Mouse (Mus musculus): ENCODE data around the gene Pkhd1.

The Pkhd1 gene

GRCm38 (mm10) chr1:20617849-20618530 lies at the start of gene Pkhd1:
Gene Pkhd1 (minus strand): TSS chr1:20618064.
- DNase-seq = no peak

- DNase-seq = no peak
Observed at GRCm38 (mm10) chr1:20667567-20667966, 49.7 kb upstream of the Pkhd1 start.

GRCm38 (mm10) chr1:20666233-20666632 lies 48.4 kb upstream of the Pkhd1 start:
- no peak for DNase-seq

- no peak for DNase-seq
Observed at GRCm38 (mm10) chr1:20655085-20655484, 37.2 kb upstream of the Pkhd1 start.

GRCm38 (mm10) chr1:20653513-20654506 lies 35.9 kb upstream of the Pkhd1 start:
- no peak for DNase-seq

- DNase-seq = no peak
Observed at GRCm38 (mm10) chr1:20634856-20635255, 17.0 kb upstream of the Pkhd1 start.

GRCm38 (mm10) chr1:20633276-20633869 lies 15.5 kb upstream of the Pkhd1 start:
- no peak for DNase-seq

- no peak for DNase-seq
Observed at GRCm38 (mm10) chr1:20624564-20624963, 6.7 kb upstream of the Pkhd1 start.

- no peak for DNase-seq
Observed at GRCm38 (mm10) chr1:20623375-20623774, 5.5 kb upstream of the Pkhd1 start.

GRCm38 (mm10) chr1:20620611-20621010 lies 2.7 kb upstream of the Pkhd1 start:
- no peak for DNase-seq

- no peak for DNase-seq
Observed at GRCm38 (mm10) chr1:20619363-20619762, 1.5 kb upstream of the Pkhd1 start.

- peak; percentile 45 for DNase-seq
Observed at GRCm38 (mm10) chr1:20612643-20613042, 5.2 kb downstream of the Pkhd1 start.

- DNase-seq = no peak
Observed at GRCm38 (mm10) chr1:20605489-20605888, 12.4 kb downstream of the Pkhd1 start.

- DNase-seq = no peak
Observed at GRCm38 (mm10) chr1:20590488-20590887, 27.4 kb downstream of the Pkhd1 start.

GRCm38 (mm10) chr1:20571469-20571868 lies 46.4 kb downstream of the Pkhd1 start:
- no peak for DNase-seq

- no peak for DNase-seq
Observed at GRCm38 (mm10) chr1:20569430-20569829, 48.4 kb downstream of the Pkhd1 start.

- DNase-seq = no peak
Observed at GRCm38 (mm10) chr1:20558443-20558842, 59.4 kb downstream of the Pkhd1 start.

- peak; percentile 13 for DNase-seq
Observed at GRCm38 (mm10) chr1:20554398-20554797, 63.5 kb downstream of the Pkhd1 start.

- DNase-seq = no peak
Observed at GRCm38 (mm10) chr1:20551334-20551733, 66.5 kb downstream of the Pkhd1 start.

GRCm38 (mm10) chr1:20544526-20544925 lies 73.3 kb downstream of the Pkhd1 start:
- no peak for DNase-seq

- DNase-seq = peak; percentile 38
Observed at GRCm38 (mm10) chr1:20513364-20514084, 104.3 kb downstream of the Pkhd1 start.

- no peak for DNase-seq
Observed at GRCm38 (mm10) chr1:20498965-20499364, 118.9 kb downstream of the Pkhd1 start.

GRCm38 (mm10) chr1:20486087-20486486 lies 131.8 kb downstream of the Pkhd1 start:
- no peak for DNase-seq

Measured in right cerebral cortex, postnatal 25 days (tissue).